Mouse (Mus musculus) liver, postnatal 0 days (tissue): Measurements from ENCODE around the gene Nkx2-5. TPM values are rescaled to one million over a fixed set of nuclear protein-coding genes. Genes with fewer than 3 reads are reported as not detected.

Experiments
- ATAC-seq: fragments of 200-750 bp; cut with Nextera tagmentation; 2 replicates; pipeline ENCODE4 v1.8.0; 2017; ENCODE audit warnings: mild to moderate bottlenecking, moderate library complexity
- DNase-seq: peaks from one replicate; pipeline ENCODE4 v3.0.0-alpha.2; 2016
- H3K27ac ChIP-seq: fragments of 300-500 bp; sonication (generic); 2 replicates; pipeline ENCODE4 v1.5.1; 2014; ENCODE audit warnings: antibody characterized with exemption, moderate library complexity, mild to moderate bottlenecking, low read depth
- H3K27me3 ChIP-seq: fragments of 300-500 bp; sonication (generic); 2 replicates; pipeline ENCODE4 v1.6.1; 2014; ENCODE audit warnings: low read length, control low read depth, mixed read lengths; ENCODE audit not compliant: insufficient read depth
- H3K36me3 ChIP-seq: fragments of 300-500 bp; sonication (generic); replicated peaks from 2 replicates; pipeline ENCODE4 v1.6.1; 2014; ENCODE audit warnings: mild to moderate bottlenecking, control low read depth, low read length, moderate library complexity, mixed read lengths; ENCODE audit not compliant: insufficient read depth
- H3K4me1 ChIP-seq: fragments of 300-500 bp; sonication (generic); 2 replicates; pipeline ENCODE4 v1.6.1; 2014; ENCODE audit warnings: antibody characterized with exemption, mild to moderate bottlenecking, control low read depth; ENCODE audit not compliant: insufficient read depth
- H3K4me2 ChIP-seq: fragments of 300-500 bp; sonication (generic); 2 replicates; pipeline ENCODE4 v1.6.1; 2014; ENCODE audit warnings: low read depth, mild to moderate bottlenecking, low read length, moderate library complexity, mixed read lengths
- H3K4me3 ChIP-seq: fragments of 300-500 bp; sonication (generic); 2 replicates; pipeline ENCODE4 v1.5.1; 2014; ENCODE audit warnings: low read depth, low read length
- H3K9ac ChIP-seq: fragments of 300-500 bp; sonication (generic); replicated peaks from 2 replicates; pipeline ENCODE4 v1.6.1; 2014; ENCODE audit warnings: mild to moderate bottlenecking, moderate library complexity
- H3K9me3 ChIP-seq: fragments of 300-500 bp; sonication (generic); 2 replicates; pipeline ENCODE4 v1.6.1; 2016; ENCODE audit warnings: mild to moderate bottlenecking, control low read depth, low read length, mixed read lengths
- CTCF ChIP-seq: sonication (generic); IDR thresholded peaks from 2 replicates; pipeline ENCODE4 v1.5.1; 2016; ENCODE audit warnings: antibody characterized with exemption, low read depth
- EP300 ChIP-seq: IDR thresholded peaks from 2 replicates; pipeline ENCODE4 v1.6.1; 2016; ENCODE audit warnings: antibody characterized with exemption, low read depth, mild to moderate bottlenecking
- WGBS: fragments of 180-500 bp; shearing (Covaris S2); extraction: QIAGEN DNeasy Blood & Tissue Kit; methylation state at CpG from one replicate; pipeline ENCODE4 v1.1.7; 2014; ENCODE audit not compliant: insufficient replicate concordance; 5-methylcytosine and 5-hydroxymethylcytosine counted together
- polyA plus RNA-seq: library from polyadenylated mRNA; unstranded; fragments of >200 nt; fragmentation: Nextera tagmentation; extraction: Ambion mirVana; gene quantifications from 2 replicates; pipeline ENCODE4 v1.2.1, GENCODE M21; 2015

The Nkx2-5 gene
- polyA plus RNA-seq, 1 experiment from 2014 or later, result not detected

GRCm38 (mm10) chr17:26843229-26843567 lies 1.6 kb downstream of the Nkx2-5 start:
- Histone ChIP-seq H3K4me2 (no peak overlapping the region), H3K4me1 (peaks cover 5% of the 10 kb centered on the region), H3K9ac (no peak overlapping the region), H3K9me3 (no peaks in the 10 kb centered on the region), H3K4me3 (no peak overlapping the region), H3K27me3 (peaks cover 95% of the 10 kb centered on the region), H3K27ac (no peak overlapping the region), H3K36me3 (no peaks in the 10 kb centered on the region)
- 2% methylated on average over 14 of the region's 14 CpGs for WGBS
- TF ChIP-seq CTCF (no peak), EP300 (no peak)
- no peak for DNase-seq
- no peak for ATAC-seq

- TF ChIP-seq EP300 (no peak), CTCF (no peak)
- Histone ChIP-seq H3K9me3 (no peaks in the 10 kb centered on the region), H3K4me1 (peaks cover 5% of the 10 kb centered on the region), H3K36me3 (no peaks in the 10 kb centered on the region), H3K4me2 (no peak overlapping the region), H3K4me3 (no peak overlapping the region), H3K27ac (no peak overlapping the region), H3K9ac (no peak overlapping the region), H3K27me3 (peaks cover 95% of the 10 kb centered on the region)
- ATAC-seq (peak; percentile 61), DNase-seq (no peak)
- WGBS, result 9% methylated on average over 9 of the region's 9 CpGs
These were observed 2.2 kb downstream of the Nkx2-5 start for GRCm38 (mm10) chr17:26842431-26843228.

GRCm38 (mm10) chr17:26841981-26842380 lies 2.8 kb downstream of the Nkx2-5 start:
- H3K4me1 ChIP-seq, result peaks cover 5% of the 10 kb centered on the region
- H3K36me3 ChIP-seq, result no peaks in the 10 kb centered on the region
- WGBS, result 7% methylated on average over 5 of the region's 5 CpGs
- no peak overlapping the region for H3K27ac ChIP-seq
- no peak overlapping the region for H3K4me3 ChIP-seq
- DNase-seq (peak; percentile 5), ATAC-seq (no peak)
- H3K9me3 ChIP-seq, result no peaks in the 10 kb centered on the region
- peaks cover 96% of the 10 kb centered on the region for H3K27me3 ChIP-seq
- TF ChIP-seq CTCF, result no peak
- TF ChIP-seq EP300, result no peak
- no peak overlapping the region for H3K4me2 ChIP-seq
- no peak overlapping the region for H3K9ac ChIP-seq

GRCm38 (mm10) chr17:26840922-26841731 lies 3.7 kb downstream of the Nkx2-5 start:
- no peaks in the 10 kb centered on the region for H3K36me3 ChIP-seq
- 4% methylated on average over 48 of the region's 48 CpGs for WGBS
- DNase-seq (peak; percentile 12), ATAC-seq (no peak)
- no peak overlapping the region for H3K27ac ChIP-seq
- no peak overlapping the region for H3K4me3 ChIP-seq
- peaks cover 5% of the 10 kb centered on the region for H3K4me1 ChIP-seq
- H3K9me3 ChIP-seq, result no peaks in the 10 kb centered on the region
- peaks cover 99% of the 10 kb centered on the region for H3K27me3 ChIP-seq
- no peak overlapping the region for H3K9ac ChIP-seq
- TF ChIP-seq CTCF (no peak), EP300 (no peak)
- no peak overlapping the region for H3K4me2 ChIP-seq

- peaks cover 100% of the 10 kb centered on the region for H3K27me3 ChIP-seq
- no peak overlapping the region for H3K4me2 ChIP-seq
- no peaks in the 10 kb centered on the region for H3K36me3 ChIP-seq
- TF ChIP-seq EP300, result no peak
- TF ChIP-seq CTCF, result no peak
- H3K9me3 ChIP-seq, result no peaks in the 10 kb centered on the region
- DNase-seq (no peak), ATAC-seq (no peak)
- H3K4me3 ChIP-seq, result no peak overlapping the region
- no peak overlapping the region for H3K27ac ChIP-seq
- H3K9ac ChIP-seq, result no peak overlapping the region
- peaks cover 5% of the 10 kb centered on the region for H3K4me1 ChIP-seq
- WGBS, result 10% methylated on average over 9 of the region's 9 CpGs
These were observed 4.4 kb downstream of the Nkx2-5 start for GRCm38 (mm10) chr17:26840439-26840780.

- TF ChIP-seq CTCF (no peak), EP300 (no peak)
- 3% methylated on average over 26 of the region's 26 CpGs for WGBS
These were observed 4.9 kb downstream of the Nkx2-5 start for GRCm38 (mm10) chr17:26839718-26840438.

More at GRCm38 (mm10) chr17:26839718-26840438, 4.9 kb downstream of the Nkx2-5 start:
- Histone ChIP-seq H3K27ac (no peak overlapping the region), H3K9ac (no peak overlapping the region), H3K9me3 (no peaks in the 10 kb centered on the region), H3K4me2 (no peak overlapping the region), H3K4me3 (0 out of 2 replicates have a peak overlapping the region, but pooled peaks have one; percentile 10), H3K27me3 (peaks cover 100% of the 10 kb centered on the region), H3K36me3 (no peaks in the 10 kb centered on the region), H3K4me1 (peaks cover 5% of the 10 kb centered on the region)
- ATAC-seq (no peak), DNase-seq (no peak)
